Mouse (Mus musculus) megakaryocyte, embryonic 14.5 days (primary cell): ENCODE results near the gene Dnaja3. TPM values are rescaled to one million over a fixed set of nuclear protein-coding genes. Genes with fewer than 3 reads are reported as not detected.
"Not testable (repeated sequence)": the region's sequence is repeated elsewhere in the genome, so short reads cannot be mapped to it uniquely, and the experiment has no call there.

Experiments used
- H3K27me3 ChIP-seq: replicated peaks from 2 replicates; pipeline ENCODE3; 2012; ENCODE audit warnings: inconsistent platforms
- H3K36me3 ChIP-seq: replicated peaks from 2 replicates; pipeline ENCODE3; 2012; ENCODE audit warnings: low read length, inconsistent platforms, mixed read lengths
- H3K4me1 ChIP-seq: 2 replicates; pipeline ENCODE4 v1.6.1; 2012; ENCODE audit warnings: inconsistent platforms
- H3K4me3 ChIP-seq: replicated peaks from 2 replicates; pipeline ENCODE3; 2012; ENCODE audit warnings: moderate library complexity, mild to moderate bottlenecking, inconsistent platforms
- H3K9me3 ChIP-seq: 2 replicates; pipeline ENCODE4 v1.6.1; 2012; ENCODE audit warnings: inconsistent platforms
- FLI1 ChIP-seq: IDR thresholded peaks from 2 replicates; pipeline ENCODE4 v1.6.1; 2012; ENCODE audit warnings: low read length, inconsistent platforms, mixed read lengths
- GATA1 ChIP-seq: IDR thresholded peaks from 3 replicates; pipeline ENCODE4 v1.6.1; 2012; ENCODE audit warnings: mixed read lengths, low read length, inconsistent platforms, borderline replicate concordance
- polyA plus RNA-seq: library from polyadenylated mRNA; stranded (reverse); fragments of >175 nt; gene quantifications from 2 replicates; pipeline ENCODE4 v1.2.3, GENCODE M21; 2012; ENCODE audit warnings: low replicate concordance; ENCODE audit not compliant: insufficient read depth

The Dnaja3 gene
- polyA plus RNA-seq, 1 experiment, result 5.3 TPM

DNA sequence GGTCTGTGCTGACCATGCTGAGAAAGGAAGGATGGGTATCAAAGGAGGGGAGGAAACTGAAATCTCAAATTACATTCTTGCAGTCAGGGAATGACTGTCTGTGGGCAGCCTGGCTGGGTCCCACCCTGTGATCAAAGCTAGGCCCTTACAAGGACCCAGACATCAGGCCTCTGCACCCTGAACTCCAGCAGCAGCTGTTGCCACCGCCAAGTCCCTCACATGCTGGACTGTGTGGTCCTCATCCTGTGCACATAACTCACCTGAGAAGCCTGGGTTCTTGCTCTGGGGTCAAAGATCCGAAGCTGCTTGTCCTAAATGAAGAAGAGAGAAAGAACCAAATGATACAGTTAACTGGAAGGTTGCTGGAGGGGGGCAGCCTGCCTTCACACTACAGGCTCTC, 21.8 kb downstream of the Dnaja3 start:
- Histone ChIP-seq H3K9me3 (no peaks in the 10 kb centered on the region), H3K27me3 (no peaks in the 10 kb centered on the region), H3K4me1 (peaks cover 14% of the 10 kb centered on the region), H3K36me3 (peaks cover 90% of the 10 kb centered on the region), H3K4me3 (no peak overlapping the region)
- TF ChIP-seq GATA1 (no peak), FLI1 (no peak)

DNA sequence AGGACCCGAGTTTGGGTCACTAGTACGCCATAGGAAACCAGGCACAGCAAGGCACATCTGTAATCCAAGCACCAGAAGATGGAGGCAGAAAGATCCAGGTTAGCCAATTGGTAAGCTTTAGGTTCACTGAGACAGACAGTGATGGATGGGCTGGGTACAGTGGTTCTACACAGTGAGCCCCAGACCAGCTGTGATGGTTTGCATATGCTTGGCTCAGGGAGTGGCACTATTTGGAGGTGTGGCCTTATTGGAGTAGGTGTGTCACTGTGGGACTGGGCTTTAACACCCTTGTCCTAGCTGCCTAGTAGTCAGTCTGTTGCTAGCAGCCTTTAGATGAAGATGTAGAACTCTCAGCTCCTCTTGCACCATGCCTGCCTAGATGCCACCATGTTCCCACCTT, 24.0 kb downstream of the Dnaja3 start:
- H3K36me3 ChIP-seq, result peaks cover 93% of the 10 kb centered on the region

GRCm38 (mm10) chr16:4665726-4666125, 25.9 kb downstream of the Dnaja3 start:
- Histone ChIP-seq H3K9me3 (no peaks in the 10 kb centered on the region), H3K36me3 (peaks cover 95% of the 10 kb centered on the region), H3K4me3 (no peak overlapping the region), H3K27me3 (no peaks in the 10 kb centered on the region), H3K4me1 (peaks cover 11% of the 10 kb centered on the region)
- TF ChIP-seq GATA1 (no peak), FLI1 (no peak)

More for the DNA sequence above, 24.0 kb downstream of the Dnaja3 start:
- H3K27me3 ChIP-seq, result no peaks in the 10 kb centered on the region
- no peaks in the 10 kb centered on the region for H3K9me3 ChIP-seq
- H3K4me1 ChIP-seq, result peaks cover 11% of the 10 kb centered on the region
- no peak overlapping the region for H3K4me3 ChIP-seq
- TF ChIP-seq GATA1 (no peak), FLI1 (no peak)

- TF ChIP-seq FLI1 (no peak), GATA1 (no peak)
- no peaks in the 10 kb centered on the region for H3K9me3 ChIP-seq
- H3K4me3 ChIP-seq, result no peak overlapping the region
- peaks cover 11% of the 10 kb centered on the region for H3K4me1 ChIP-seq
- H3K27me3 ChIP-seq, result no peaks in the 10 kb centered on the region
- peaks cover 92% of the 10 kb centered on the region for H3K36me3 ChIP-seq
Measured at GRCm38 (mm10) chr16:4667190-4667808, 27.5 kb downstream of the Dnaja3 start.

DNA sequence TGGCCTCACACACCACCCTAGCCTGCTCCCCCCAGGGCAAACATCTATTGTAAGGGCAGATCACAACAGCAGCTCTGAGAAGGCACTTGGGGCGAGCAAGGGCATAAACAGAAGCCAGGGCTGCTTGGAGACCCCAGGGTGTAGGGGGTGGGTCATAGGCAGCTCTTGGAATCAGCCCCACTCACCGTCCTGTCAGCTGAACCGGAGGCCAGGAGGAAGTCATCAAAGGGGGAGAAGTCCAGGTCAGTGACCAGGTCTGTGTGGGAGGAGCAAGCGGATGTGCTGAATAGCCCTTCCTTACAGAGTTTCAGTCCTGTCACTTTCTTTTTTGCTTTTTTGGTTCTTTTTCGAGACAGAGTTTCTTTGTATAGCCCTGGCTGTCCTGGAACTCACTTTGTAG, 30.5 kb downstream of the Dnaja3 start:
- peaks cover 21% of the 10 kb centered on the region for H3K4me1 ChIP-seq
- H3K36me3 ChIP-seq, result peaks cover 92% of the 10 kb centered on the region
- peaks cover 5% of the 10 kb centered on the region for H3K27me3 ChIP-seq
- no peak overlapping the region for H3K4me3 ChIP-seq
- TF ChIP-seq FLI1 (no peak), GATA1 (no peak)
- no peaks in the 10 kb centered on the region for H3K9me3 ChIP-seq

DNA sequence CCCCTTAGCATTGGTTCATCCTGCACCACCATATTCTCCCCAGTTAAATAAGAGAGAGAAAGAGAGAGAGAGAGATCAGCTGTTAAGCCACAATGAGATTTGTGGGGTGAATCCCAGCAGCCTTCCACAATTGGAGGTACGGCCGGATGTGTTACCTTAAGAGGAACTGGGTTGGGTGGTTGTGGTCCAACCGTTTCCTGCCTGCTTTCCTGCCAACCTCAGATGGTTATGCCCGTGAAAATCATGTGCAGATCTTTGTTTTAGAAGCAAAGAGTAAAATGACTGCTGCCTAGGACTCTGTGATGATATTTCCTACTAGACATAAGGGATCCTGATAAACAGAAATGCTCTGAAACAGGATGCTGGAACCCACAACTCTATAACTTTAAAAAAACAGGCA, 34.3 kb downstream of the Dnaja3 start:
- H3K36me3 ChIP-seq, result peaks cover 76% of the 10 kb centered on the region
- peaks cover 50% of the 10 kb centered on the region for H3K4me1 ChIP-seq

GRCm38 (mm10) chr16:4676836-4677235, 37.0 kb downstream of the Dnaja3 start:
- Histone ChIP-seq H3K9me3 (no peaks in the 10 kb centered on the region), H3K4me3 (no peak overlapping the region), H3K36me3 (peaks cover 56% of the 10 kb centered on the region), H3K4me1 (peaks cover 59% of the 10 kb centered on the region), H3K27me3 (peaks cover 5% of the 10 kb centered on the region)
- TF ChIP-seq FLI1, result no peak
- no peak for TF ChIP-seq GATA1

More for the DNA sequence above, 34.3 kb downstream of the Dnaja3 start:
- TF ChIP-seq FLI1, result no peak
- no peak for TF ChIP-seq GATA1
- Histone ChIP-seq H3K4me3 (no peak overlapping the region), H3K9me3 (no peaks in the 10 kb centered on the region), H3K27me3 (peaks cover 5% of the 10 kb centered on the region)

DNA sequence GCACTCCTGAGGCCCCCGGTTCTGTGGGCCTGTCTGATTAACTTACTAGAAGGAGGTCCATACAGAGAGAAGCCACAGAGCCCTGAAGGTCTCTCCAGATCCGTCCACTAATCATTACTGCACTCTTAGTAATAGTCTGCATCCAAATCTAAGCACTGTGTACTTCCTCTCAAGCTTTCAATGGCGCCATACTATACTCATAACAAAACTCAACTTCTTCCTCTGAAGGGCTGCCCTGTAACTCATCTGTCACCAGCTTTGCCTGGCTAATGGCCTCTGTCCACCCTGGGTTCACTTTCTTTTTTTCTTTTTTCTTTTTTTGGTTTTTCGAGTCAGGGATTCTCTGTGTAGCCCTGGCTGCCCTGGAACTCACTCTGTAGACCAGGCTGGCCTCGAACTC, 38.3 kb downstream of the Dnaja3 start:
- no peak for TF ChIP-seq FLI1
- no peak for TF ChIP-seq GATA1
- H3K4me1 ChIP-seq, result peaks cover 70% of the 10 kb centered on the region
- no peaks in the 10 kb centered on the region for H3K9me3 ChIP-seq
- H3K36me3 ChIP-seq, result peaks cover 44% of the 10 kb centered on the region
- peak overlapping the region; percentile 17 for H3K4me3 ChIP-seq
- H3K27me3 ChIP-seq, result peaks cover 5% of the 10 kb centered on the region

GRCm38 (mm10) chr16:4679121-4680018, 39.6 kb downstream of the Dnaja3 start, which contains the start of gene Coro7:
Gene Coro7, minus strand, starts transcription at chr16:4679777.
- Histone ChIP-seq H3K9me3 (no peaks in the 10 kb centered on the region), H3K27me3 (no peaks in the 10 kb centered on the region), H3K36me3 (peaks cover 31% of the 10 kb centered on the region), H3K4me1 (peaks cover 63% of the 10 kb centered on the region), H3K4me3 (peak within 1 kb of the TSS; percentile 92)
- TF ChIP-seq FLI1, result no peak
- TF ChIP-seq GATA1, result no peak

- not testable (repeated sequence) for H3K27me3 ChIP-seq, H3K4me3 ChIP-seq, H3K9me3 ChIP-seq
- Histone ChIP-seq H3K36me3 (peaks cover 15% of the 10 kb centered on the region), H3K4me1 (peaks cover 62% of the 10 kb centered on the region)
Measured at GRCm38 (mm10) chr16:4680922-4681455, 41.2 kb downstream of the Dnaja3 start.
